Mouse (Mus musculus): ENCODE measurements around the gene Dnm3.

DNA sequence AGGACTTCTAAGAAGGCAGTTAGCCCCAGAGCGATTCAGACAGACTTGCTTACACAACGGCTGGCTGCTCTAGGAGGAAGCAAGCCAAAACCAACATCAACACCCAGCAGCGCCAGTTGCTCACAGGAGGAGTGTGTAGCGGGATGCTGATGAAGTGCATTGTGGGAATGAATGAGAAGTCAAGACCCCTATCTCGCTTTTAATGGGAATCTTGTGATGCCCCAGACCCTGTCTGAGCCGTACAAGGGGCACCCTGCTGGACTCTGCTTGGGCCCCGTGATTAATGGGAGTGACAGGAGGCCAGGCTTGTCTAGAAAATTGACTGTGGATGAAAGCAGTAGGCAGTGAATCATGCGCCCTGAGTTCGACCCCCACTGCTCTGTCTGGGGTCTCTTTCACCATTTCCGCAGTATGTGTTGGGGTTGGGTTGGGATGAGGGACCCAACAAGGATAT is 439.8 kb downstream of the Dnm3 start:
- TF ChIP-seq POLR2A (IDR thresholded peaks at IDR 0.05; ENCODE audit: insufficient read depth, low read depth, low read length) (no peak), CTCF (IDR thresholded peaks at IDR 0.05) (no peak), EP300 (IDR thresholded peaks at IDR 0.05; ENCODE audit: insufficient read depth, low read depth, low read length) (peak; percentile 68; the same call in 1 of the 2 replicates)

All from heart, adult 2 months (tissue).